Mouse (Mus musculus) heart, adult 2 months (tissue): ENCODE data around the gene Egfr.

Source experiments
- CTCF ChIP-seq: fragments of 200-600 bp; IDR thresholded peaks from 2 replicates; pipeline ENCODE4 v1.8.1; 2022; ENCODE audit warnings: antibody characterized with exemption, mild to moderate bottlenecking, moderate library complexity
- EP300 ChIP-seq: fragments of 200-500 bp; IDR thresholded peaks from 2 replicates; pipeline ENCODE4 v1.6.1; 2011; ENCODE audit warnings: low read depth, low read length, control low read depth; ENCODE audit not compliant: insufficient read depth
- POLR2A ChIP-seq: fragments of 200-500 bp; IDR thresholded peaks from 2 replicates; pipeline ENCODE4 v1.6.1; 2011; ENCODE audit warnings: mild to moderate bottlenecking, low read depth, low read length, control low read depth; ENCODE audit not compliant: insufficient read depth

DNA sequence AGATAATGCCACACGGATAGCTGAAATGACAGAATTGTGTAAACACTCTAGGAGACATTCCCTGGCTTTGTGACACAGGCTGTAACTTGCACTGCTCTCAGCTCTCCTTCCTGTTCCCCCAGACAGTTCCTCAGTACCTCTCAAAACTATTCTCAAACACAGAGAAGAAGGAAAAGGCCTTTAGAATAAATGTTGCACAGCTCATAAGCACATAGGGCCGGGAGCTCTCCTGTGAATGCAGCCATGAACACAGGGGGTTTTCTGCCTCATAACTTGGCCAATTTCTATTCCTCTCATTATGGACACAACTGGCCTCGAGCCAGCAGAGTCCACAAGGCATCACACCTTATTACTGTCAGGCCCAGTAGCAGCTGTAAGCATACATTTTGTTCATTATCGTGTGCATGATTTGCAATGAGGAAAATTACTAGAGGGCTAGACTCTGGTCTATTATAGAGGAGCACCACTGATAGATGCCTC lies 190.0 kb downstream of the Egfr start:
- no peak for TF ChIP-seq POLR2A
- TF ChIP-seq CTCF = no peak
- TF ChIP-seq EP300 = no peak
